Mouse (Mus musculus): ENCODE results near the gene Gm20538. TPM values are rescaled to one million over a fixed set of nuclear protein-coding genes. Genes with fewer than 3 reads are reported as not detected.

Gm20538 gene
- polyA plus RNA-seq, 1 experiment = not detected

GRCm38 (mm10) chr19:44567763-44568162 lies 15.1 kb upstream of the Gm20538 start:
- TF ChIP-seq CTCF (IDR thresholded peaks at IDR 0.05; ENCODE audit: extremely low read depth, insufficient read depth, low read length) (no peak), POLR2A (IDR thresholded peaks at IDR 0.05; ENCODE audit: extremely low read depth, insufficient read depth, low read length) (no peak)
- H3K27ac ChIP-seq (ENCODE audit: insufficient read depth, low read length) = no peak overlapping the region
- H3K4me1 ChIP-seq (ENCODE audit: control insufficient read depth, insufficient read depth, low read length) = peaks cover 3% of the 10 kb centered on the region; the same call in 1 of the 2 replicates
- no peak overlapping the region for H3K4me3 ChIP-seq (ENCODE audit: insufficient read depth, low read length)

GRCm38 (mm10) chr19:44564006-44564405 lies 11.4 kb upstream of the Gm20538 start:
- Histone ChIP-seq H3K27ac (ENCODE audit: insufficient read depth, low read length) (no peak overlapping the region), H3K4me3 (ENCODE audit: insufficient read depth, low read length) (no peak overlapping the region), H3K4me1 (ENCODE audit: control insufficient read depth, insufficient read depth, low read length) (peaks cover 3% of the 10 kb centered on the region; the same call in 1 of the 2 replicates)
- no peak for TF ChIP-seq CTCF (IDR thresholded peaks at IDR 0.05; ENCODE audit: extremely low read depth, insufficient read depth, low read length)
- no peak for TF ChIP-seq POLR2A (IDR thresholded peaks at IDR 0.05; ENCODE audit: extremely low read depth, insufficient read depth, low read length)

- TF ChIP-seq POLR2A (IDR thresholded peaks at IDR 0.05; ENCODE audit: extremely low read depth, insufficient read depth, low read length) (peak; percentile 37; the same call in 1 of the 2 replicates), CTCF (IDR thresholded peaks at IDR 0.05; ENCODE audit: extremely low read depth, insufficient read depth, low read length) (peak; percentile 80)
- peak within 1 kb of the TSS; percentile 90 for H3K4me3 ChIP-seq (ENCODE audit: insufficient read depth, low read length)
- no peak within 1 kb of the TSS for H3K27ac ChIP-seq (ENCODE audit: insufficient read depth, low read length)
- H3K4me1 ChIP-seq (ENCODE audit: control insufficient read depth, insufficient read depth, low read length) = peaks cover 3% of the 10 kb centered on the region; the same call in 1 of the 2 replicates
Measured at GRCm38 (mm10) chr19:44562652-44563206, 10.1 kb upstream of the Gm20538 start, which contains the start of gene Hif1an. TSS of gene Hif1an (plus strand) at chr19:44562850.

DNA sequence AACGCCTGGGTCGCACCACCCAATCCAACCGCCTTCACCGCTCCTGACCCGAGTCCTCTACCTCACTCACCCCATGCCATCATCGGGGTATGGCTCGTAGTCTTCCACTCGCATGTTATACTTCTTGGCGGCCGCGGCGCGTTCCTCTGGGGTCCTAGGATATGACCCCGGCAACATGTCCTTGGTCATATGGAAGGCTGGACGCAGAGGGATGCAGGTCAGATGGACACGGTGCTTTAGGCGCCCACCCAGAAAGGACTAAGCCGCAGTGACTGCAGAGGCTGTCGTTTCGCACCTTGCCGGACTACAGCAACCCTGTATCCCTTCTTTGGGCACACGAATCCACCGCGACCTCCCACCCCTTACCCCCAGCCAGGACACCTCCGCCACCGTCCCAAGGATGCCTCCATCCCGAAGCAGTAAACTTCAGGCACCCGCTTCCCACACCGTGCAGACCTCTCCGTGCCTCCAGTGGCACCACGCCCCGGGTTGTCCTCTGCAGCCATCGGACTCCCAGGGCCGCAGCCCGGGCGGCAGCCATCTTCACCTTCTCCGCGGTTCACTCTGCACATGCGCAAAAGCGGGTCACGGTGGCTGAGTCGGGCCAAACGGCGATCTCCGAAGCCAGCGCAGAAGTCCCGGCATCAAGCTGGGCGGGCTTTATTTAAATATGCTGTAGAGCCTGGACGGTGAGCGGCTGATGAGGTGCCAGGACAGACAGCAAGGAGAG lies 2.4 kb upstream of the Gm20538 start, which contains the start of gene Ndufb8:
Gene Ndufb8, minus strand, starts transcription at position 580 of the 730 bp plus-strand sequence.
- no peaks in the 10 kb centered on the region for H3K4me1 ChIP-seq (ENCODE audit: control insufficient read depth, insufficient read depth, low read length)
- peak within 1 kb of the TSS; percentile 99 for H3K4me3 ChIP-seq (ENCODE audit: insufficient read depth, low read length)
- TF ChIP-seq CTCF (IDR thresholded peaks at IDR 0.05; ENCODE audit: extremely low read depth, insufficient read depth, low read length) (no peak), POLR2A (IDR thresholded peaks at IDR 0.05; ENCODE audit: extremely low read depth, insufficient read depth, low read length) (peak; percentile 86)
- H3K27ac ChIP-seq (ENCODE audit: insufficient read depth, low read length) = peak within 1 kb of the TSS; percentile 76

- Histone ChIP-seq H3K4me1 (ENCODE audit: control insufficient read depth, insufficient read depth, low read length) (no peaks in the 10 kb centered on the region), H3K27ac (ENCODE audit: insufficient read depth, low read length) (peak overlapping the region; percentile 76; the same call in 1 of the 2 replicates), H3K4me3 (ENCODE audit: insufficient read depth, low read length) (peak overlapping the region; percentile 99)
- TF ChIP-seq POLR2A (IDR thresholded peaks at IDR 0.05; ENCODE audit: extremely low read depth, insufficient read depth, low read length) (no peak), CTCF (IDR thresholded peaks at IDR 0.05; ENCODE audit: extremely low read depth, insufficient read depth, low read length) (no peak)
Measured at GRCm38 (mm10) chr19:44554490-44554860, 1.8 kb upstream of the Gm20538 start.

GRCm38 (mm10) chr19:44553286-44553685 lies 655 bp upstream of the Gm20538 start:
- no peak for TF ChIP-seq POLR2A (IDR thresholded peaks at IDR 0.05; ENCODE audit: extremely low read depth, insufficient read depth, low read length)
- no peak for TF ChIP-seq CTCF (IDR thresholded peaks at IDR 0.05; ENCODE audit: extremely low read depth, insufficient read depth, low read length)
- Histone ChIP-seq H3K4me1 (ENCODE audit: control insufficient read depth, insufficient read depth, low read length) (no peaks in the 10 kb centered on the region), H3K27ac (ENCODE audit: insufficient read depth, low read length) (no peak overlapping the region), H3K4me3 (ENCODE audit: insufficient read depth, low read length) (peak overlapping the region; percentile 99; the same call in 1 of the 2 replicates)

DNA sequence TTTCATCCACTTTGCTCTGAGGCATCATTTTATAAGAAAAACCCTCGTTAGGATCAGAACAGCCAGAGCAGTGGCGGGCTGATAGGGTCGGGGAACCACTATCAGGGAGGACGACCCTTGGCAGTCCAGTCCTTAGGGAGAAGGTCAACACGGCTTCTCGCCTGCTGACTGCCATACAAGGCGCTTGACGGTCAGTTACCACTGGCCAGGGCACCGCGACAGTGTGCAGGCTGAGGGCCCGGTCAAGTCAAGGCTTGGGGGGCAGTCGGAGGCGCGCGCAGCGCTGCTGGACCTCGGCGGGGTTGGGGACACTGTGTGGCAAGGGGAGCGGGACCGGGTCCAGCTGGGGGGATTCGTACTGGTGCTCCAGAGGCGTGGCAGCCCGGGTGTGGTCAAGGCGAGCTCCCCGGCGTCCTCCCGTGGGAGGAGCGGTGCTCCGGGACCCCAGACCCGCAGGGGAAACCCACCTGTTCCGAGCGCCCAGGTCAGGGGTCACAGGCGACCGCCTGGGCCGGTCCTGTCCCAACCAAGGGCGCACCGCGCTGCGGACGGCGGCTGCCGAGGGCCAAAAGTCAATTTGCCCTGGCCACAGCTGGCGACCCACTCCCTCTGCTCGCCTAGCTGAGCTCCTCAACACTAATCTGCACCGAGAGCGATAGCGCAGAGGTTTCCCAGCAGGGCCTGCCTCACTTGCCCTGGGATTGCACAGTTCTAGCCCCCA lies 7.2 kb downstream of the Gm20538 start, which contains the start of gene Sec31b:
Gene Sec31b, minus strand, starts transcription at position 544 of the 721 bp plus-strand sequence.
- Histone ChIP-seq H3K27ac (ENCODE audit: insufficient read depth, low read length) (no peak within 1 kb of the TSS), H3K4me1 (ENCODE audit: control insufficient read depth, insufficient read depth, low read length) (no peaks in the 10 kb centered on the region), H3K4me3 (ENCODE audit: insufficient read depth, low read length) (peak within 1 kb of the TSS; percentile 27; the same call in 1 of the 2 replicates)
- no peak for TF ChIP-seq CTCF (IDR thresholded peaks at IDR 0.05; ENCODE audit: extremely low read depth, insufficient read depth, low read length)
- TF ChIP-seq POLR2A (IDR thresholded peaks at IDR 0.05; ENCODE audit: extremely low read depth, insufficient read depth, low read length) = no peak

DNA sequence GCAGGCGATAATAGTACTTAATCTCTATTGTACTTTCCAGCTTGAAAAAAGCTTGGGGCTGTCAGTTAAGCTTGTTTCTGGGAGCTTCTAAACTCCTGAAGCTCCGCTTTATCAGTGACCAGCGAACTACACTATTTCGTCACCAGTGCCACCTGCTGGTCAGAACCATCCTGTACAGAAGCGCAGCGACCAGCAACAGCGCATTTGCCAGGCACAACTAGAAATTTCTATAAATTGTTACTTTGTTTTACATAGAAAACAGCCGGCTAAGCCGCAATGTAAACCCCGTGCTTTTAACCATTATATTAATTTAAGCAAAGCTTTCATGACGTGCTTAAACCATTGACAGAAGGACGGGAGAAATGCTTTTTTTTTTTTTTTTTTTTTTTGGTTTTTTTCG lies 7.9 kb downstream of the Gm20538 start:
- Histone ChIP-seq H3K27ac (ENCODE audit: insufficient read depth, low read length) (no peak overlapping the region), H3K4me3 (ENCODE audit: insufficient read depth, low read length) (no peak overlapping the region), H3K4me1 (ENCODE audit: control insufficient read depth, insufficient read depth, low read length) (no peaks in the 10 kb centered on the region)
- TF ChIP-seq POLR2A (IDR thresholded peaks at IDR 0.05; ENCODE audit: extremely low read depth, insufficient read depth, low read length) = no peak
- TF ChIP-seq CTCF (IDR thresholded peaks at IDR 0.05; ENCODE audit: extremely low read depth, insufficient read depth, low read length) = peak; percentile 81

GRCm38 (mm10) chr19:44544372-44544771 lies 8.3 kb downstream of the Gm20538 start:
- H3K4me1 ChIP-seq (ENCODE audit: control insufficient read depth, insufficient read depth, low read length) = no peaks in the 10 kb centered on the region
- no peak overlapping the region for H3K4me3 ChIP-seq (ENCODE audit: insufficient read depth, low read length)
- no peak overlapping the region for H3K27ac ChIP-seq (ENCODE audit: insufficient read depth, low read length)
- TF ChIP-seq CTCF (IDR thresholded peaks at IDR 0.05; ENCODE audit: extremely low read depth, insufficient read depth, low read length) (no peak), POLR2A (IDR thresholded peaks at IDR 0.05; ENCODE audit: extremely low read depth, insufficient read depth, low read length) (no peak)
